Mouse (Mus musculus) ES-Bruce4 (cell line): ENCODE results near the gene Tcl1b4. TPM values are rescaled to one million over a fixed set of nuclear protein-coding genes. Genes with fewer than 3 reads are reported as not detected.
A peak's percentile ranks its signal among the peaks of the same experiment; 100 is the strongest.

ENCODE experiments used
- H3K27ac ChIP-seq: 2 replicates; pipeline ENCODE4 v1.5.1; 2012; ENCODE audit warnings: low read length, inconsistent platforms; ENCODE audit not compliant: insufficient read depth
- H3K27me3 ChIP-seq: 2 replicates; pipeline ENCODE4 v1.6.1; 2012; ENCODE audit warnings: mild to moderate bottlenecking, low read length, inconsistent platforms; ENCODE audit not compliant: control insufficient read depth, poor library complexity, insufficient read depth, severe bottlenecking
- H3K36me3 ChIP-seq: 2 replicates; pipeline ENCODE4 v1.6.1; 2012; ENCODE audit warnings: inconsistent platforms, mild to moderate bottlenecking, low read length, moderate library complexity; ENCODE audit not compliant: control insufficient read depth, poor library complexity, insufficient read depth, severe bottlenecking
- H3K4me1 ChIP-seq: one replicate; pipeline ENCODE4 v1.8.1; 2011; ENCODE audit warnings: low read length; ENCODE audit not compliant: control insufficient read depth, insufficient read depth
- H3K4me3 ChIP-seq: 2 replicates; pipeline ENCODE4 v1.5.1; 2011; ENCODE audit warnings: low read depth, mild to moderate bottlenecking, low read length
- H3K9ac ChIP-seq: 2 replicates; pipeline ENCODE4 v1.6.1; 2012; ENCODE audit warnings: low read depth, mild to moderate bottlenecking, inconsistent platforms; ENCODE audit not compliant: poor library complexity, severe bottlenecking
- H3K9me3 ChIP-seq: replicated peaks from 2 replicates; pipeline ENCODE4 v1.6.1; 2012; ENCODE audit warnings: mild to moderate bottlenecking, low read length, inconsistent platforms; ENCODE audit not compliant: control insufficient read depth, poor library complexity, insufficient read depth, severe bottlenecking
- CTCF ChIP-seq: IDR thresholded peaks from one replicate; pipeline ENCODE4 v1.8.1; 2011; ENCODE audit warnings: low read depth, low read length
- EP300 ChIP-seq: IDR thresholded peaks from 2 replicates; pipeline ENCODE4 v1.6.1; 2011; ENCODE audit warnings: low read depth, low read length; ENCODE audit not compliant: insufficient read depth
- POLR2A ChIP-seq: IDR thresholded peaks from one replicate; pipeline ENCODE4 v1.8.1; 2011; ENCODE audit warnings: low read length; ENCODE audit not compliant: insufficient read depth
- polyA plus RNA-seq: library from polyadenylated mRNA; stranded (reverse); fragments of >200 nt; gene quantifications from 2 replicates; pipeline ENCODE4 v1.2.4, GENCODE M21; 2011; ENCODE audit warnings: low read depth; ENCODE audit not compliant: missing spikeins, insufficient read depth, insufficient read length

The Tcl1b4 gene
- polyA plus RNA-seq, 1 experiment: not detected

DNA sequence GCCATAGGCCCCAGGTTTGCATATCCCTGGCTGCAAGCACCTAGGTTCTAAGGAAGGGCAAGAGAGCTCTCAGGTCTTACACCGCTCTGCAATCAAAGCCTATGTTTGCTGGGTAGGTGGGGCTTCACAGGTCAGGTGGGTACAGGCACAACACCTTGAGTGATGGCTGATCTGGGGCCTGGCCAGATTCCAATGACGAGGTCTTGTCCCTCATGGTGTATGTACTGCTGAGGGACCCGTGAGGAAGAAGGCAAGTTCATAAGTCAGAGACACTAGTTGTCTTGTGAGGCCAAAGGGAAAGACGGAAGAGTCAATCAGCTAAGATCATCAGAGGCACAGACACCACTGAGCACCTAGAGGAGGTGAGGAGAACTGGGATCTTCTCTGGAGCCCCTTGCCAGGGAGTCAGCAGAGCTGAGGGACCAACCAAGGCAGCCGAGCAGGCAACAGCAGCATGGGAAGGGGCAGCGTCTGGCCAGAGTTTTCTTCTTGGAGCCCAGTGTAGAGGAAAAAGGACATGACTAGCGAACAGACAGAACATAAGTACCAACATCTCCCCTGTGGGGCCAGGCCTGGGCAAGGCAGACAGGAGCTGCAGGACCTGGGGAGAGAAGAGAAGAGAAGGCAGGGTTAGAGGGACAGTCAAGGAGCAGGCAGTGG lies 15.5 kb downstream of the Tcl1b4 start:
- H3K36me3 ChIP-seq: 0 out of 2 replicates have a peak, but pooled peaks cover 2% of the 10 kb centered on the region
- H3K4me1 ChIP-seq: no peaks in the 10 kb centered on the region
- no peak overlapping the region for H3K9ac ChIP-seq
- H3K27me3 ChIP-seq: no peaks in the 10 kb centered on the region
- H3K27ac ChIP-seq: no peak overlapping the region
- TF ChIP-seq CTCF (no peak), EP300 (no peak), POLR2A (no peak)
- no peak overlapping the region for H3K4me3 ChIP-seq
- H3K9me3 ChIP-seq: no peaks in the 10 kb centered on the region

DNA sequence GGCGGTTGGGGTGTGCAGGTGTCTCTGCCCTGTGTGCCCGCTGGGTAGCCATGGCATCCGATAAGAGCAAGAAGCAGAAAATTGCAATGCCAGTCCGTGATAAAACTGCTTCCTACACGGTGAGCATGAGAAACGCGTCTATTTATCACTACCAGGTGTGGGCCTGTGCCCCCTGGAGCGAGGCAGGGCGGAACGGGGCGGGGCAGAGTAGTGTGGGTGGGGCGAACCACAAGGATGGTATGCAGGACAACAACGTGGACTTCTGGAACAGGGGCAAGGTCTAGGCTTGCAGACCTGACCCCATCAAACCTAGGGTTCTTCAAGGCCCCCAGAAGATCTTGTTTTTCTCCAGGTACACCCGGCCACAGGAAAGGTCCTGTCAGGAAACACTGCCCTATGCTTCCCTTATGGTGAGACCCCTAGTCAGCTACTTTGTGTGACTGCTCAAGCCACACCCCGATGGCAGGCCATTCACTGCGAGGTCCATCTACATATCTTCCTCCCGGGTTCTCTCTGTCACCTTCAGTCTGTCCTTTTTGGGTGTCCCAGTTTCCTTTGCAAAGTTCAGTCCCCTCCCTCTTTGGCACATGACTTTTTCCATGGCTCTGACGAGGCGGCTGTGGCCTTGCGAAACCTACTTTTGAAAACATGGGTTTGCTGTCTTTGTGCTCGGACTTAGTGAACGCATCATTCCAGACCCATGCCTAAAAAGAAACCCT lies 21.0 kb downstream of the Tcl1b4 start, which contains the start of gene Tcl1:
Tcl1 (minus strand) TSS at position 193 of the 719 bp plus-strand sequence.
- peak within 1 kb of the TSS; percentile 50 for H3K4me3 ChIP-seq
- no peaks in the 10 kb centered on the region for H3K36me3 ChIP-seq
- H3K4me1 ChIP-seq: peaks cover 8% of the 10 kb centered on the region
- peak within 1 kb of the TSS; percentile 22 for H3K9ac ChIP-seq
- H3K9me3 ChIP-seq: no peaks in the 10 kb centered on the region
- TF ChIP-seq EP300 (peak; percentile 75), POLR2A (no peak)
- H3K27ac ChIP-seq: peak within 1 kb of the TSS; percentile 28
- no peaks in the 10 kb centered on the region for H3K27me3 ChIP-seq

DNA sequence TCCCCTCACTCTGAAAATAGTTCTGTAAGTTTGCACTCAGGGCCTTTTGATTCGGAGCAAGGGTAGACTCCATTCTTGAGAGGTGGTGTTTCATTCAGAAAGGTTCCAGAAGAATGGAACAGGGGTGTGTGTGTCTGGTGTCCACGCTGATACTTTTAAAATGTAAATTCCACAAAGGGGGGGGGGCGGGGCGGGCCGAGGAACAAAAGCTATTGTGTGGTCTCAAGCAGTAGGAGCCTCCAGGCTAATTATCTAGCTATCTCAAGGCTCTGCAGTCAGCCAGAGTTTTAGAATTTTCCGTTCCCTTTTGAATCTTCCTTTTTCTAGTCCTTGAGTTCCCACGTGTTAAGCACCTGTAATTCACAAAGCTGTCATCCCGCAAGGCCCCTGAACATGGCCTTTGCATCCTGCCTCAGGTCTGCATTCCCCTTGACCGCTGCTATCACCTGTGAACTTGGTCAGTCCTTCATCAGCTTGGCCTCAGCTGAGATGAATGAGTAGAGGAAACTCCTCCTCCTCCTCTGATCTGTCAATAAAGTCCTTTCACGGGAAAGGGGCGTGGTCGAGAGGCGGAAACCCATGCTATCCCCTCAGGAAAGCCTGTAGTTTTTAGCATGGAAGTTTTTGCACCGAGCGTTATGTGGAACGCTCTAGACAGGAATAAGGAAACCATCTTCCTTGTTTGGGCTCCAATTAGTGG lies 23.0 kb downstream of the Tcl1b4 start:
- no peaks in the 10 kb centered on the region for H3K27me3 ChIP-seq
- no peaks in the 10 kb centered on the region for H3K36me3 ChIP-seq
- peak overlapping the region; percentile 99 for H3K27ac ChIP-seq
- H3K9me3 ChIP-seq: no peaks in the 10 kb centered on the region
- H3K9ac ChIP-seq: peak overlapping the region; percentile 40
- peaks cover 8% of the 10 kb centered on the region for H3K4me1 ChIP-seq
- peak; percentile 36; the same call in 1 of the 2 replicates for TF ChIP-seq EP300
- TF ChIP-seq CTCF: no peak
- TF ChIP-seq POLR2A: no peak
- peak overlapping the region; percentile 39 for H3K4me3 ChIP-seq

DNA sequence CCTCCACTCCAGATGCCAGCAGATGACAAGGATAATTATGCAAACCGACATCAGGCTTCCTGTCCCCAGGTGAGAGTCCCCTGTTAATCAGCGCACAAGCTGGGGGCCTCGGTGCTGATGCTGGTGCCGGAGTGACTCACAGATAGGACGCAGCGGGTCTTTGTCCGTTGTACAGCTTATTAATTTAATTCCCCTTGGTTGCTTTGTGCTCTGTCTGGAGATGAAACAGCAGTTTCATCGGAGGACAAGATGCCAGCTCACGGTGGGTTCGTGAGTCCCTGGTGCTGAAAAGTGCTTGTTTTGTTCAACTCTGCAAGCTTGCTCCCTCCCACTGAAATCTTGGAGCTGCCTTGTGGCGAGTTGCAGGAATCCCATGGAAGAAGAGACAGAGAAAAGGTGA lies 32.6 kb downstream of the Tcl1b4 start:
- TF ChIP-seq CTCF (no peak), EP300 (no peak), POLR2A (no peak)
- Histone ChIP-seq H3K36me3 (no peaks in the 10 kb centered on the region), H3K27me3 (no peaks in the 10 kb centered on the region), H3K27ac (no peak overlapping the region), H3K4me1 (no peaks in the 10 kb centered on the region), H3K9ac (no peak overlapping the region), H3K9me3 (no peaks in the 10 kb centered on the region), H3K4me3 (no peak overlapping the region)

DNA sequence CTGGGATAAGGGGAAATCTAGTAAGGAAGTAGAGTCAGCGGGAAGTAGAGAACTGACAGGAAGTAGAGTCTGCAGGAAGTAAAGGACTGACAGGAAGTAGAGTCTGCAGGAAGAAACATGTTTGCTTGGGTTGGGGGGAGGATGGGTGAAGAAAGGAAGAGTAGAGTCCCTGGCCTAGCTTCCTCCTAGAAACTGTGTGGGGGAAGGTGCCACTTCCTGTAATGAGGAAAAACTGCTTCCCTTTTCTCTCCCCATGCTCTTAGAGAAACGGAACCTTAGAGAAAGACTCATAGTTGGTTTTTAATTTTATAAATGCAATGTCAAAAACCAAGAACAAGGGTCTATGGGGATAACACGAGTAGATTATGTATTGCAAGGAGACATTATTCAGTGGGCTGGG lies 33.3 kb downstream of the Tcl1b4 start:
- no peaks in the 10 kb centered on the region for H3K9me3 ChIP-seq
- no peak overlapping the region for H3K4me3 ChIP-seq
- H3K36me3 ChIP-seq: no peaks in the 10 kb centered on the region
- TF ChIP-seq POLR2A (no peak), CTCF (no peak)
- H3K27me3 ChIP-seq: no peaks in the 10 kb centered on the region
- no peaks in the 10 kb centered on the region for H3K4me1 ChIP-seq
- no peak overlapping the region for H3K27ac ChIP-seq
- no peak overlapping the region for H3K9ac ChIP-seq

DNA sequence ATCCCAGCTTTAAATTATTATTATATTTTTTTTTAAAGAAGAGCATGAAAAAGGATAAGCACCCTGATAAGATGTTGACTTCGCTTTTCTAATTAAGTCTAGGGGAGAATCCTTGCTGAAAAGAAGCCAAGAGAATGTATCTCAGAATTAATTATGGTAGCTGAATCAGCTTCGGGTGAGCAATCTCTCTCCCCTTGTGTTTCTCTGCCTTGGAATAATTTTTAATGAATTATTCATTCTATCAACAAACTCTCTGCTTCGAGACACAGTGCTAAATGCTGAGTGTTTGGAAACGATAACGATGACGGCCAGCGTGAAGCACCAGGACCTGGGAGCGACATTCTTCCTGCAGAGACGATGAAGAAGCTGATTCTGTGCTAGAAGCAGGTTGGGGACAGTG lies 37.3 kb downstream of the Tcl1b4 start:
- no peaks in the 10 kb centered on the region for H3K9me3 ChIP-seq
- H3K4me3 ChIP-seq: no peak overlapping the region
- no peak overlapping the region for H3K9ac ChIP-seq
- no peaks in the 10 kb centered on the region for H3K36me3 ChIP-seq
- TF ChIP-seq EP300: no peak
- TF ChIP-seq CTCF: no peak
- no peak for TF ChIP-seq POLR2A
- H3K27me3 ChIP-seq: no peaks in the 10 kb centered on the region
- H3K4me1 ChIP-seq: no peaks in the 10 kb centered on the region
- H3K27ac ChIP-seq: no peak overlapping the region
